Mouse (Mus musculus) heart, postnatal 14 days (tissue): Measurements from ENCODE around the gene Phrf1. TPM values are rescaled to one million over a fixed set of nuclear protein-coding genes. Genes with fewer than 3 reads are reported as not detected.

Experiments used
- DNase-seq, 2 experiments: peaks; one replicate each; pipeline ENCODE4 v3.0.0; 2021 to 2022
- intact Hi-C: fragments of 180-260 bp; cut with DNase I; formaldehyde crosslinking; loops from one replicate; pipeline ENCODE4 v1.15.1; 2025
- microRNA-seq, 2 experiments: library from miRNA; unstranded; fragments of <30 nt; microRNA quantifications; one replicate each; pipeline ENCODE4 v1.2.0; 2021 to 2022
- total RNA-seq, 2 experiments: library from RNA; stranded (reverse); gene quantifications; 2 replicates each; pipeline ENCODE4 v1.2.3; 2021

Gene Phrf1
- total RNA-seq, 2 experiments from 2014 or later: 43.4 to 44.3 TPM

DNA sequence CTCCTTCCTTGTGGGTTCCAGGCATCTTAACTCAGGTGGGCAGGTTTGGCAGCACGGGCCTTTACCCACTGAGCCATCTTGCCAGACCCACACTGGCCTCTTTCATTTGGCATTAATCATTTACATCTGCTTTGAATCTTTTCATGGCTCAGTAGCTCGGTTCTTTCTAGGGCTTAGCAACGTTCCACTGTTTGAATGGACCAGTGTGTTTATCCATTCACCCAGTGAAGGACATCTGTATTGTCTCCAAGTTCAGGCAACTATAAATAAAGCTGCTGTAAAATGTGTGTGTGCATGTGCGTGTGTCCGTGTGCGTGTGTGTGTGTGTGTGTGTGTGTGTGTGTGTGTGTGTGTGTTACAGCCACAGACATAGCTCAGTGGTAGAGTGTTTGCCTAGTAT is 52.9 kb downstream of the Phrf1 start:
- intact Hi-C loops: no loop called here
- DNase-seq: no peak

DNA sequence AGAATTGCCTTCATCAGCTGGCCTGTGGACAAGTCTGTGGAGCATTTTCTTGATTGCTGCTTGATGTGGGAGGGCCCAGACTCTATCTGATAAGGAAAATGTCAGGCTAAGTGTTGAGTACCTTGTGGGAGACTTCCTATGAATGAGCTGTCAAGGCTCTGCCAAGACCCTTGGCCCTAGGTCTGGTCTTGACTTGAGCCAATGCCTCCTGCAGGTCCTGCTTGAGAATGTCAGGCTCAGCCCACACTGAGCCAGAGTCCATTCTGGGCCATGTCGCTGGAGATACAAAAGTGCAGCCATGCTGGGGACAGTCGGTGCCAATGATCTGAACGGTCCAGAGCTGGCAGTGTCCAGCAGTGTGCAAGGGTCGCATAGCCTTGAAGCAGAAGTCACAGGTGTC is 54.2 kb downstream of the Phrf1 start:
- intact Hi-C loops: no loop called here
- DNase-seq: no peak

DNA sequence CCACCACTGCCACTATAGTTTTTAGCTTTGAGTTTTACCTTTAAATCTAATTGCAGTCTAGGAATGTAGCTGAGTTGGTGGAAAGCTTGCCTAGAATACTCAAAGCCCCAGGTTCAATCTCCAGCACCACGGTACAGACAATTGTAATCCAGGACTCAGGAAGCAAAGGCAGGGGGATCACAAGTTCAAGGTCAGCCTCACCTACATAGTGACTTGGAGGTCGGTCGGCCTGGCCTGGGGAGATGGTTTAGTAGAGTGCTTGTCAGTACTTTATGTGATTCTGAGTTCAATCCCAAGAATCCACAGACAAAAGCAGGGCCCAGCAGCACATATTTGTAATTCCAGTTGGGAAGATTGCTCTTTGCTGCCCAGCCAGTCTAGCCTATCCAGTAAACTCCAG is 59.5 kb downstream of the Phrf1 start:
- no peak for DNase-seq
- intact Hi-C loops: no loop called here

DNA sequence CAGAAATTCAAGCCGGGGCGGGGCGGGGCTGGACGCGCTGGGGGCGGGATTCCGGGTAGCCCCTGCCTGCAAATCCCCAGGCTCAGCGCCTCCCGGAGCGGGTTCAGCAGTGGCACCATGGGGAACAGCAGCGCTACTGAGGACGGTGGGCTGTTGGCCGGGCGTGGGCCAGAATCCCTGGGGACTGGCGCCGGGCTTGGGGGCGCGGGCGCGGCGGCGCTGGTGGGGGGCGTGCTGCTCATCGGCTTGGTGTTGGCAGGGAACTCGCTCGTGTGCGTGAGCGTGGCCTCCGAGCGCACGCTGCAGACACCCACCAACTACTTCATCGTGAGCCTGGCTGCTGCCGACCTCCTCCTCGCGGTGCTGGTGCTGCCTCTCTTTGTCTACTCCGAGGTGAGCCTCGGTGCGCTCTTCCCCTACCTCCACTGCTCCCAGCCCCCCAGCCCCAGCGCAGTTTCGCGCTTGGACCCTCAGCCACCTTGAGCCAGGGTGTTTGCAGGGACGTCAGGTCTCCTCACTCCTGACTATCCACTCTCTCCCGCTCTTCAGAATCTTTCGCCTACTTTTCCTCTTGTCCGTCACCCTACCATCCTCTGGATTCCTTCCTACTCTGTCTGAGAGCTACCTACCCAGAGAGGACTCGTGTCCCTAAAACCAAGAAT is 63.5 kb downstream of the Phrf1 start, which contains the start of gene Drd4:
Gene Drd4, plus strand, starts transcription at position 86 of the 662 bp plus-strand sequence.
- intact Hi-C loops: no loop called here

DNA sequence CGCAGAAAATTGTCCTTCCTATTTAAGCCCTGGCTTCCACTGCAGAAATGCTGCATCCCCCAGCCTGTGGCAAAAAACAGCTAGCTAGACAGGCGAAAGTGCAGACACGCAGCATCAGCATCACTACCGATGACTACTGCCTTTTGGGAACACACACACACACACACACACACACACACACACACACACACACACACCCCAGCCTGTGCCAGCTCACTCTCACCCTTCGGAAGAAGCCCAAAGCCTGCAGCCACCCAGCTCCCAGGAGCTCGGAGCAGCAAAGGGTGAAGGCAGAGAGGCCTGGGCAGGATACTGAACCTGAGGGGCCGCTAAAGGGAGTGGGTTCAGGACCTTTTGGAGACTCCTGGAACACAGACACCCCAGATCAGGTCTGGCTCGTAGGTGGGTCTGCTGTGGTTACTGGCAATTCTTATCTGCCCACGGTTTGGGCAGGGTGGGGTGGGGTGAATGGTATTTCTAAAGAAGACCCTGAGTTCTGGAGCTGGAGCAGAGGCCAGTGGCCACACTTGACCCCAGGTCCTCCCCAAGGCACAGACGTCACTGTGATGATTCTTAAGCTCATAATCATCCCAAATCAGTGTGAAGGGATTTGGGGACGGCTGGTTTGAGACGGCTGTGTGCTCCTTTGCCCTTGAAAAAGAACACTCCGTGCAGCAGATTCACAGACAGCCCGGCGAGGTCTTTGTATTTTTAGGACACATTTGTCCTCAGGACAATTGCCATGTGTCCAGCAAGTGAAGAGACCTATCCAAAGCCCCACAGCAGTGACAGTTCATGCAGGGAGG is 64.2 kb downstream of the Phrf1 start:
- no peak for DNase-seq
- intact Hi-C loops: no loop called here

More for the DNA sequence above, 63.5 kb downstream of the Phrf1 start, which contains the start of gene Drd4:
- no peak for DNase-seq

DNA sequence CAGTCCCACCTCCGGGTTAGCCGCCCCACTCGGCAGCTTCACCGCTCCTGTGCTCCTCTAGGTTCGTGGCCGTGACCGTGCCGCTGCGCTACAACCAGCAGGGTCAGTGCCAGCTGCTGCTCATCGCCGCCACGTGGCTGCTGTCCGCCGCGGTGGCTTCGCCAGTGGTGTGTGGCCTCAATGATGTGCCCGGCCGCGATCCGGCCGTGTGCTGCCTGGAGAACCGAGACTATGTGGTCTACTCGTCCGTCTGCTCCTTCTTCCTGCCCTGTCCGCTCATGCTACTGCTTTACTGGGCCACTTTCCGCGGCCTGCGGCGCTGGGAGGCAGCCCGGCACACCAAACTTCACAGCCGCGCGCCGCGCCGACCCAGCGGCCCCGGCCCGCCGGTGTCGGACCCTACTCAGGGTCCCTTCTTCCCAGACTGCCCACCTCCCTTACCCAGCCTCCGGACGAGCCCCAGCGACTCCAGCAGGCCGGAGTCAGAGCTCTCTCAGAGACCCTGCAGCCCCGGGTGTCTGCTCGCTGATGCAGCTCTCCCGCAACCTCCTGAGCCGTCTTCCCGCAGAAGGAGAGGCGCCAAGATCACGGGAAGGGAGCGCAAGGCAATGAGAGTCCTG is 65.4 kb downstream of the Phrf1 start:
- intact Hi-C loops: no loop called here
- peak; percentile 13 to 47 for DNase-seq

DNA sequence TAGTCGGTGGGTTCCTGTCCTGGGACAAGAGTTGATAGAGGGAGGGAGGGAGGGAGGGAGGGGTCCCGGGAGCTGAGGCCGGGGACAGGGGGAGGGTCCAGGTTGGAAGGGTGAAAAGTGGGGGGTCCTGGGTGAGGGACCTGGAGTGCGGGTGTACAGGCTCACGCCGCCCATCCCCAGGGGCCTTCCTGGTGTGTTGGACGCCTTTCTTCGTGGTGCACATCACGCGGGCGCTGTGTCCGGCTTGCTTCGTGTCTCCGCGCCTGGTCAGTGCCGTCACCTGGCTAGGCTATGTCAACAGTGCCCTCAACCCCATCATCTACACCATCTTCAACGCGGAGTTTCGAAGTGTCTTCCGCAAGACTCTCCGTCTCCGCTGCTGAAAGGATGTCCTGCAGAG is 65.9 kb downstream of the Phrf1 start:
- no peak for DNase-seq

DNA sequence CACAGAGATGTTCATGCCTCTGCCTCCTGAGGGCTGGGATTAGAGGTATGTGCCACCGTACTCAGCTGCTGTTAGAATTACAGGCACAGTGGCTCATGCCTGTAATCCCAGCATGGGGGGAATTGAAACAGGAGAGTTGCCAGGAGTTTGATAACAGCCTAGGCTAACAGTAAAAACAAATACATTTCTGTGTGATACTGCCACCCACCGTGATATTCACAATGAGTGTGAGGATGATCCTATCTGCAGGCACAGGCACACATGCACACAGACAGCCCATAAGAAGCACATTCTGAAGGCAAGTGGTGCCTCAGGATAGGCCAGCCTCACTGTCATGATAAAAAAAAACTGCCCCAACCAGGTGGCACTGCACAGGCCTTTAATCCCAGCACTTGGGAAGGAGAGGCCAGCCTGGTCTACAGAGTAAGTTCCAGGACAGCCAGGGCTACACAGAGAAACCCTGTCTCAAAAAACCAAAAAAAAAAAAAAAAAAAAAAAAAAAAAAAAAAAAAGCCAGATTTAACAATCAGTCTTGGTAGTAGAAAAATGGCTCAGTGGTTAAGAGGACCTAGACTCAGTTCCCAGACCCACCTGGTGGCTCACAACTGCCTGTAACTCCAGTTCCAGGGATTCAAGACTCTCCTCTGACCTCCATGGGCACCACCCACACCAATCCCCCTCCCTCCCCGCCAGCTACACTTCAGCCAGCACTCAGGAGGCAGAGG is 69.5 kb downstream of the Phrf1 start:
- intact Hi-C loops: no loop called here

More for the DNA sequence above, 65.9 kb downstream of the Phrf1 start:
- intact Hi-C loops: no loop called here

DNA sequence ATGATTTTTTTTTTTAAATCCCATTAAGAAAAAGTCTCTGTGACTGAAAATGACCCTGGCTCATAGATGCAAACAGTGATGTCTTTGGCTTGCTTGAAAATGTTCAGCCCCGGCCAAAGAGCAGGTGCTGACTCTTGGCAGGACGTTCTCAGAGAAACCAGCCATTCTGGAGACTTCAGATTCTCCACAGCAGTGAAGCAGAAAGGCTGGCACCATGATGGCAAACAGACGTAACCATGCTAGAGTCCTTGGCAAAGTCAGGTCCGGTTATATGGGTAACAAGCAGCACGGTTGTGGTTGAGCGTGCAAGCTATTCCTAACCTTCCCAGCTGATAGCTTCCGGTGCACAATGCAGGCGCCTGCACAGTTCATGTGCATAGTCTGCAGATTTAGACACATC is 70.6 kb downstream of the Phrf1 start:
- no peak for DNase-seq
- intact Hi-C loops: no loop called here

More for the DNA sequence above, 69.5 kb downstream of the Phrf1 start:
- DNase-seq: no peak

DNA sequence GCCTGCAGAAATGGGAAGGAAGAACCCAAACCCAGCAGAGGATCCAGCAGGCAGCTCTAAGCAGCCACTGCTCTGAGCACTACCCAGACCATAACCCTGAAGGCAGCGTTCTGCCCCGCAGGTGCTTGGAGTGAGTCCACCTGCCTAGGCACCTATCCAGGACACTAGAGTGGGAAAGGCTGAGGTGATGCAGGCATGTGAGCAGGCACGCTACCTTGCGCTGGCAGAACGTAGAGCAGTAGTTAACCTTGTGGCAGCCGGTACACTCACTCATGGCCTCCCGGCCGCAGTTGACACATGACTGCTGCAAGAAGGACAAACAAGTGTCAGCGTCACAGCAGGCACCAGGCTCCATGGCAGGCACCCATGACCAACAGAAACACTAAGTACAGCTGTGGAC is 72.8 kb downstream of the Phrf1 start:
- no peak for DNase-seq
- intact Hi-C loops: no loop called here

DNA sequence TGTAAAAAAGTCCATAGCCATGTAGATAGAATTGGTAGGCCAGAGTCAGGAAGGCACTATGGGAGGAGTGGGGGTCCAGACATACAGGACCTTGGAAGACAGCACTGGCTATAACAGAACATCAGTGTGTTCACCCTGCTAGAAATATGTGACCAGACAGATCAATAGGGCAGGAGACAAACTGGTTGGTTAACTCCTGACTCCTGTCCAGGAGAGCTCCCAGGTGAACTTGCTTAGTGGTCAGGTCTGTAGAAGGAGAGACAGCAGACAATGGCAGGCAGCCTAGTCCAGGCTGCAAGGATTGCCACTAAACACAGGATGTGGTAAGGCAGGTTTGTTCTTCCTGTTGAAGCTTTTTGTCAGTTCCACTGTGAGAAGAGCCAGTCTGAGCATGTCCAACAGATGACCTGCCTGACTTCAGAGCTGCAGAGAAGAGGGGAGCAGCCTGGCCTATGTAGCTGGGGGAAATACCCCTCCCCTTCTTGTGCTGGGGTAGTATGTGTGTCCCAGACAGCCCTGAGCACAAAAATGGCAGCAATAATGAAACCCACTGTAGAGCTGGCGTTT is 74.2 kb downstream of the Phrf1 start:
- DNase-seq: no peak
- intact Hi-C loops: no loop called here

DNA sequence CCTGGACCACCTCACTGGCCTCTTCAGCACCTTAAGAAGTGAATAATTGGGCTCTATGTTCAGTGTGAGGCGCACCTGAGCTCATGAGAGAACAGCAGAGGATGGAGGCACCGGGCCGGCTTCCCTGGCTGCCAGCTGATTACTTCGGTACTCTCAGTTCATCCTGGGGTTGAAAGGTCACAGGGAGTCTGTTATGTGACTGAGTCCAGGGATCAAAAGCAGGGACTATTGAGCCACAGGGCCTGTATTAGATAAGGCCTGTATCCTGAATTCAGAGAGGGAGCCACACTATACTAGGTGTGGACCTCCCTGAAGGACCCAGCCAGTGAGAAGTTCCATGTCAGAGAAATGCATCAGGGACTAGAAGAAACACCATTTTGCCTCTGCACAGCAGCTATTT is 76.0 kb downstream of the Phrf1 start:
- intact Hi-C loops: no loop called here

More for the DNA sequence above, 76.0 kb downstream of the Phrf1 start:
- DNase-seq: no peak

Small RNAs within 50 kb of the gene (microRNA-seq; reads per million reads assigned to microRNA genes)
- gene Mir210: 65.8 to 504 reads per million in 2 experiments

Other genes starting within 250 kb of the Phrf1 start
- gene Ifitm3, start 218.0 kb upstream of the Phrf1 start, total RNA-seq: 10 to 100 TPM; 95.6 to 96.3 TPM
- 1 to 10 TPM in 1 of 2 experiments, under 1 TPM in 1; 0.34 to 1.1 TPM for gene Ifitm6, start 210.9 kb upstream of the Phrf1 start, total RNA-seq
- not detected for gene Gm17387, start 199.7 kb upstream of the Phrf1 start, total RNA-seq
- gene B4galnt4, start 167.7 kb upstream of the Phrf1 start, total RNA-seq: under 1 TPM; 0.07 to 0.14 TPM
- gene Pkp3, start 150.6 kb upstream of the Phrf1 start, total RNA-seq: under 1 TPM; 0.43 to 0.95 TPM
- gene Sigirr, start 128.2 kb upstream of the Phrf1 start, total RNA-seq: 1 to 10 TPM; 8.0 to 8.1 TPM
- gene Ano9, start 111.0 kb upstream of the Phrf1 start, total RNA-seq: under 1 TPM; 0.10 to 0.29 TPM
- gene Ptdss2, start 106.4 kb upstream of the Phrf1 start, total RNA-seq: 10 to 100 TPM; 35.9 to 38.7 TPM
- gene Rnh1, start 55.9 kb upstream of the Phrf1 start, total RNA-seq: 10 to 100 TPM; 60.8 to 70.2 TPM
- 100 to 1,000 TPM; 101 to 104 TPM for gene Hras, start 34.8 kb upstream of the Phrf1 start, total RNA-seq
- gene Lrrc56, start 34.6 kb upstream of the Phrf1 start, total RNA-seq: 1 to 10 TPM; 2.6 to 3.6 TPM
- gene Lmntd2, start 14.7 kb upstream of the Phrf1 start, total RNA-seq: not detected
- gene Rassf7, start 12.9 kb upstream of the Phrf1 start, total RNA-seq: 1 to 10 TPM; 1.2 to 1.5 TPM
- gene Irf7, start 37.7 kb downstream of the Phrf1 start, total RNA-seq: 1 to 10 TPM; 1.6 to 1.7 TPM
- gene Cdhr5, start 48.0 kb downstream of the Phrf1 start, total RNA-seq: not detected
- not detected for gene Sct, start 50.3 kb downstream of the Phrf1 start, total RNA-seq
- not detected for gene Drd4, start 63.2 kb downstream of the Phrf1 start, total RNA-seq
- gene Deaf1, start 98.9 kb downstream of the Phrf1 start, total RNA-seq: 10 to 100 TPM; 20.0 to 22.1 TPM
- 10 to 100 TPM; 13.6 to 16.1 TPM for gene Tmem80, start 99.0 kb downstream of the Phrf1 start, total RNA-seq
- 1 to 10 TPM; 2.7 to 3.0 TPM for gene Eps8l2, start 110.1 kb downstream of the Phrf1 start, total RNA-seq
- gene Taldo1, start 163.4 kb downstream of the Phrf1 start, total RNA-seq: 100 to 1,000 TPM; 125 to 126 TPM
- 10 to 100 TPM; 12.5 to 13.3 TPM for gene Gatd1, start 185.4 kb downstream of the Phrf1 start, total RNA-seq
- gene Cend1, start 200.7 kb downstream of the Phrf1 start, total RNA-seq: 1 to 10 TPM; 1.5 to 1.7 TPM
- gene Slc25a22, start 209.1 kb downstream of the Phrf1 start, total RNA-seq: 10 to 100 TPM; 65.5 to 67.6 TPM
- gene Pidd1, start 215.2 kb downstream of the Phrf1 start, total RNA-seq: 1 to 10 TPM; 1.1 to 1.2 TPM
- gene Rplp2, start 218.6 kb downstream of the Phrf1 start, total RNA-seq: 100 to 1,000 TPM; 876 to 946 TPM
- 100 to 1,000 TPM; 351 to 430 TPM for gene Pnpla2, start 226.4 kb downstream of the Phrf1 start, total RNA-seq
- gene Cracr2b, start 232.3 kb downstream of the Phrf1 start, total RNA-seq: 10 to 100 TPM; 25.2 to 27.9 TPM
- 100 to 1,000 TPM; 258 to 268 TPM for gene Cd151, start 238.6 kb downstream of the Phrf1 start, total RNA-seq
- gene Polr2l, start 246.3 kb downstream of the Phrf1 start, total RNA-seq: 10 to 100 TPM; 69.8 to 71.4 TPM
- 10 to 100 TPM; 24.0 to 31.2 TPM for gene Tspan4, start 246.5 kb downstream of the Phrf1 start, total RNA-seq